Mouse (Mus musculus) ES-Bruce4 (cell line): Measurements from ENCODE around the gene Gnas.

Experiments used
- CTCF ChIP-seq: IDR thresholded peaks from one replicate; pipeline ENCODE4 v1.8.1; 2011; ENCODE audit warnings: low read depth, low read length
- EP300 ChIP-seq: IDR thresholded peaks from 2 replicates; pipeline ENCODE4 v1.6.1; 2011; ENCODE audit warnings: low read depth, low read length; ENCODE audit not compliant: insufficient read depth

- TF ChIP-seq CTCF = peak; percentile 27
- no peak for TF ChIP-seq EP300
Observed at GRCm38 (mm10) chr2:174297086-174297571, 13.0 kb downstream of the Gnas start.
